Mouse (Mus musculus) liver, adult 2 months (tissue): ENCODE results near the gene Gm10337. TPM values are rescaled to one million over a fixed set of nuclear protein-coding genes. Genes with fewer than 3 reads are reported as not detected.

Experiments
- DNase-seq: peaks from one replicate; pipeline ENCODE4 v3.0.0-alpha.2; 2011; ENCODE audit warnings: low read depth, low spot score; ENCODE audit errors: extremely low read depth
- H3K27ac ChIP-seq: fragments of 200-500 bp; replicated peaks from 2 replicates; pipeline ENCODE4 v1.5.1; 2012; ENCODE audit warnings: low read depth, mild to moderate bottlenecking, control low read depth, inconsistent platforms, low read length; ENCODE audit not compliant: insufficient read depth
- H3K27me3 ChIP-seq: fragments of 200-500 bp; 2 replicates; pipeline ENCODE4 v1.6.1; 2012; ENCODE audit warnings: mild to moderate bottlenecking, moderate library complexity, low read length, inconsistent platforms; ENCODE audit not compliant: control insufficient read depth, insufficient read depth
- H3K36me3 ChIP-seq: fragments of 200-500 bp; 2 replicates; pipeline ENCODE4 v1.6.1; 2012; ENCODE audit warnings: low read length, inconsistent platforms; ENCODE audit not compliant: control insufficient read depth, insufficient read depth
- H3K4me1 ChIP-seq: fragments of 200-500 bp; 2 replicates; pipeline ENCODE4 v1.6.1; 2011; ENCODE audit warnings: low read length; ENCODE audit not compliant: control insufficient read depth, insufficient read depth
- H3K4me3 ChIP-seq: fragments of 200-500 bp; 2 replicates; pipeline ENCODE4 v1.5.1; 2011; ENCODE audit warnings: low read depth, mild to moderate bottlenecking, control low read depth, low read length, moderate library complexity; ENCODE audit not compliant: insufficient read depth
- H3K79me2 ChIP-seq: fragments of 200-500 bp; 2 replicates; pipeline ENCODE4 v1.6.1; 2012; ENCODE audit warnings: inconsistent platforms, mild to moderate bottlenecking, low read length, moderate library complexity; ENCODE audit not compliant: control insufficient read depth, insufficient read depth
- H3K9ac ChIP-seq: fragments of 200-500 bp; 2 replicates; pipeline ENCODE4 v1.6.1; 2012; ENCODE audit warnings: low read depth, mild to moderate bottlenecking, control low read depth, inconsistent platforms, low read length
- CTCF ChIP-seq: fragments of 200-500 bp; IDR thresholded peaks from 2 replicates; pipeline ENCODE4 v1.5.1; 2011; ENCODE audit warnings: low read depth, low read length, control low read depth
- POLR2A ChIP-seq: fragments of 200-500 bp; IDR thresholded peaks from 2 replicates; pipeline ENCODE4 v1.6.1; 2011; ENCODE audit warnings: low read length, control low read depth; ENCODE audit not compliant: insufficient read depth; ENCODE audit errors: extremely low read depth
- WGBS: fragments of 180-500 bp; shearing (Covaris S2); methylation state at CpG from one replicate; pipeline ENCODE4 v1.1.7; 2018; 5-methylcytosine and 5-hydroxymethylcytosine counted together
- polyA plus RNA-seq: library from polyadenylated mRNA; depleted of rRNA; stranded (reverse); fragments of >200 nt; gene quantifications from 2 replicates; pipeline ENCODE4 v1.2.3, GENCODE M21; 2012
- total RNA-seq: library from RNA; depleted of rRNA; stranded (reverse); fragments of >200 nt; gene quantifications from 2 replicates; pipeline ENCODE4 v1.2.3, GENCODE M21; 2014

Gm10337 gene
- total and polyA plus RNA-seq, 2 experiments = not detected

DNA sequence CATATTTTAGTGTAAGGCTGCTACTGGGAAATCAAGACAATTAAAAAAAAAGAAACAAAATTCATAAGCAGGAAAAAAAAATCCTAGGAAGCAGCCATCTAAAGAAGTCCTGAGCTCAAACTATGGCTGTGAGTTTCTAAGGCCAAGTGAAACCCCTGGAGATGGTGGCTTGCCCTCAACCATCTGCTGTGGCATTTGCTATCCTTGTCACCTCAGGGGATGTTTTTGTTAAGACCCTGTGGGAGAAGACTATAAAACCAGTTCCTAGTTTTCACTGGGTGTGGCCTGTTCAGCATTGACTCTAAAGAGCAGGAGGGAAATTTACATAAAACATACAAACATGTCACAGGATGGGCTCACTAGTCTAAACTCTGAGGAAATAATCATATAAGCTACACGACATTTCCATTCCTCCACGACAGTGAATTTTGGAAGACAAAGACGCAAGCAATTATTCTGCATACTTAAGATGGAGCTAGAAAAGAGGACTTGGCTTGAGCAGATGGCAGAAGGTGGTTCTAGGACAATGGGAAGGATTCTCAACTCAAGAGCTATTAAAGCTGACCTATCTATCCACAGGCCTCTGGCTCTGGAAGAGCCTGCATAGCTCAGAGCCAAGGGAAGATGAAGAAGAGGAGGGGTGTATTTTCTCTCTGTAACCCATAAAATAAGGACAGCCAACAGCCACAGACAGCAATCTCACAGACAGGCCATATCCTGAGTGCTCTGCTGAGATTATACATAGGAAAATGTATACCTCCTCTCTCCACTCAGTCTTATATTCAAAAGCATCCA is 28.8 kb downstream of the Gm10337 start:
- no peak overlapping the region for H3K4me3 ChIP-seq
- DNase-seq = no peak
- no peaks in the 10 kb centered on the region for H3K79me2 ChIP-seq
- 93% methylated on average over 3 of the region's 3 CpGs for WGBS
- no peak for TF ChIP-seq POLR2A
- no peak for TF ChIP-seq CTCF
- H3K27ac ChIP-seq = no peak overlapping the region
- no peaks in the 10 kb centered on the region for H3K27me3 ChIP-seq
- H3K9ac ChIP-seq = no peak overlapping the region
- H3K36me3 ChIP-seq = peaks cover 57% of the 10 kb centered on the region
- no peaks in the 10 kb centered on the region for H3K4me1 ChIP-seq

DNA sequence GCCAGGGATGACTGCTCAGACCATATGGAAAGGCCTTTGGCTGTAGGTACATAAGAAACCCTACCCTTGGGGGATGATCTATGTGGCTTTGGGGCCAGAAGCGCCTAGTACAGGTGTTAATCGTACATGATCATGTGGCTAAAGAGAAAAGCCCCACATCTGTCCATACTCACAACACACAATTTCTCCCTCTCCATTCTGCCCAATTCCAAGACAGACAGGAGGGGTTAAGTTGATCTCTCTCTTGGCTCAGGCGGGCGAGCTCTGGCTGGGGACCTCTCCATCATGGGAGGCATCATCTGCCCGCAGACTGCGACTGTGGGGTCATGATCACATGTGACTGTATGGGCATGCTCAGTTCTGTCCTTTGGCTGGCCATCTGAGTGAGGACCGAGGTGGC is 30.4 kb downstream of the Gm10337 start:
- Histone ChIP-seq H3K27me3 (no peaks in the 10 kb centered on the region), H3K27ac (no peak overlapping the region), H3K4me1 (no peaks in the 10 kb centered on the region), H3K36me3 (peaks cover 58% of the 10 kb centered on the region), H3K4me3 (no peak overlapping the region), H3K9ac (no peak overlapping the region), H3K79me2 (no peaks in the 10 kb centered on the region)
- no peak for TF ChIP-seq CTCF
- no peak for TF ChIP-seq POLR2A
- WGBS = 95% methylated on average over 7 of the region's 7 CpGs
- DNase-seq = no peak

DNA sequence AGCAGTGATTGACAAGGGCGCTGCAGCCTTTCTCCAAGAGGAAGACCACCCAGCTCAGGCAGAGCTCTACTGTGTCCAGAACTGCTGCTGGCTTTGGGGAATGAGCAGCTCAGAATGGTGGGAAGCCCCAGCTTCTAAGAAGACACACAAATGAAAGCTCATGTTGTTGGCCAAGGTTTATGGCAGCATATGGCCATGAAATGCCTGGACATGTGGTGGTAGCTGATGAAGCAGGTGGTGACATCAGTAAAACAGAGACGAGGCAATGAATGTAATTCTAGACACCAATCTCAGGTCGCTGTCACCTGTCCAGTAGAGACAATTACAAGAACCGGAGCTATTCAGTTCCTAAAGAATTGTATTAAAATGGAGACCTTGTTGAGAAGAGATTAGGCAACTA is 41.3 kb downstream of the Gm10337 start:
- 97% methylated on average over 4 of the region's 4 CpGs for WGBS

DNA sequence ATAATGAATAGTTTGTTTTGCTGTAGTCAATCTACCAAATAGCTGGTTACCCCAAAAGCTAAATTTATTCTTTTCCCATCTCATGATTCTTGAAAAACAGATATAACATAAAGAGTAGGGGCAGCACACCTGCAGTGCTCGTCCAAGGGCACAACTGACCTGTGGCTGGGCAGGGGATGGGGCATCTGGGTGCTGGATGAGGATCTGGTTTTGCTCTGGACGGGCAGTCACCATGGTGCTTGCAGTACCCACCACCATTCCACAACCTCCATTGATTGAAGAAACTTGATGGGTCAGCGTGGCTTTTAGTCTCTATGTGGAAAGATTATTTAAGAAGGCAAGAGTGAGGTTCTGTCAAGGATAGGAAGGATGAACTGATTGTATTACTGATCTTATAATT is 42.7 kb downstream of the Gm10337 start:
- DNase-seq = no peak
- no peak overlapping the region for H3K4me3 ChIP-seq
- H3K27me3 ChIP-seq = no peaks in the 10 kb centered on the region
- TF ChIP-seq POLR2A = no peak
- TF ChIP-seq CTCF = no peak
- H3K36me3 ChIP-seq = peaks cover 40% of the 10 kb centered on the region
- H3K79me2 ChIP-seq = no peaks in the 10 kb centered on the region; the same call in none of the 2 replicates
- H3K9ac ChIP-seq = no peak overlapping the region
- WGBS = 95% methylated on average over 3 of the region's 3 CpGs
- H3K27ac ChIP-seq = no peak overlapping the region
- 0 out of 2 replicates have a peak, but pooled peaks cover 2% of the 10 kb centered on the region for H3K4me1 ChIP-seq

More for the DNA sequence above, 41.3 kb downstream of the Gm10337 start:
- no peaks in the 10 kb centered on the region for H3K27me3 ChIP-seq
- H3K4me1 ChIP-seq = 0 out of 2 replicates have a peak, but pooled peaks cover 2% of the 10 kb centered on the region
- TF ChIP-seq CTCF = no peak
- TF ChIP-seq POLR2A = no peak
- H3K79me2 ChIP-seq = no peaks in the 10 kb centered on the region; the same call in 1 of the 2 replicates
- no peak overlapping the region for H3K27ac ChIP-seq
- no peak overlapping the region for H3K9ac ChIP-seq
- H3K36me3 ChIP-seq = peaks cover 47% of the 10 kb centered on the region
- H3K4me3 ChIP-seq = no peak overlapping the region
- no peak for DNase-seq

DNA sequence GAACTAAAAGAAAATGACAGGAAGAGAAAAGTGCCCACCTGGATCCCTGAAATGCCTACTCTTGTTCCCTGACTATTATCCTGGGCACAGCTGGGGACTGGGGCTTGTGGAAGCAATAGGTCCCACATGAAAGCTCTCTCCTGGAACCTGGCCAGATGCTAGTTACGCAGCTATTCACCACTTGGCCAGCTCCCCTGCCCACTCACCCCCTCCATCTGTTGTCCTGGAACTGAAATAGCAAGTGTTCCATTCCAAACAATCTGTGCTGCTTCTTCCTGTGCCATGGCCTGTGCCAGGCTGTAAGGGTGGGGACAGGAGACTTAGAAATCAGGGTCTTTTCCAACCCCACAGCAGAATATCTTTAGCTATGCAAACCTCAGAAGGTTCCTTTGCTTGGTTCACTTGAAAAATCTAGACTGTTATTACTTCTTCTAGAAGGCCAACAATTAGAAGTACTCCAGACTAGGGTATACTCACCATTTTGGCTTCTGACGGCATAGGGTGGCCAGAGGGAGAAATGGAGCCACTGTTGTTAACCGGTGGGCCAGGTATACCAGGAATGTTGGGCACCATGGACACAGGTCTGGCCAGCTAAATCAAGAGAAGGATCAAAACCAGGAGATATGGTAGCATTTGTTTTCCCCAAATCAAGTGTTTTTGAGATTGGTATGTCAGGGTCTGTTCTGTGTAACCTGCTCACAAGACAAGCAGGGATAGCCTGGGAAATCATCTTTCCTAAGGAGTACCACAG is 43.3 kb downstream of the Gm10337 start:
- Histone ChIP-seq H3K9ac (no peak overlapping the region), H3K36me3 (peaks cover 43% of the 10 kb centered on the region), H3K79me2 (no peaks in the 10 kb centered on the region; the same call in none of the 2 replicates), H3K27me3 (no peaks in the 10 kb centered on the region), H3K4me3 (no peak overlapping the region), H3K4me1 (0 out of 2 replicates have a peak, but pooled peaks cover 2% of the 10 kb centered on the region), H3K27ac (no peak overlapping the region)
- TF ChIP-seq CTCF = no peak
- DNase-seq = no peak
- WGBS = 78% methylated on average over 3 of the region's 3 CpGs
